Mouse (Mus musculus) liver, embryonic 11.5 days (tissue): ENCODE results near the gene Grwd1. TPM values are rescaled to one million over a fixed set of nuclear protein-coding genes. Genes with fewer than 3 reads are reported as not detected.
A peak's percentile ranks its signal among the peaks of the same experiment; 100 is the strongest.

Experiments used
- ATAC-seq: fragments of 200-750 bp; cut with Nextera tagmentation; replicated peaks from 2 replicates; pipeline ENCODE4 v1.8.0; 2017; ENCODE audit warnings: moderate number of reproducible peaks, mild to moderate bottlenecking, moderate TSS enrichment, moderate library complexity; ENCODE audit not compliant: low FRiP score
- DNase-seq: peaks from one replicate; pipeline ENCODE4 v3.0.0-alpha.2; 2017; ENCODE audit warnings: low spot score
- H3K27ac ChIP-seq: fragments of 300-500 bp; sonication (generic); 2 replicates; pipeline ENCODE4 v1.5.1; 2014; ENCODE audit warnings: mild to moderate bottlenecking, low read depth, low read length, control low read depth
- H3K27me3 ChIP-seq: fragments of 300-500 bp; sonication (generic); replicated peaks from 2 replicates; pipeline ENCODE4 v1.6.1; 2014; ENCODE audit warnings: low read length, mixed read lengths; ENCODE audit not compliant: control insufficient read depth, insufficient read depth
- H3K36me3 ChIP-seq: fragments of 300-500 bp; sonication (generic); 2 replicates; pipeline ENCODE4 v1.6.1; 2014; ENCODE audit warnings: mild to moderate bottlenecking, low read length, moderate library complexity, mixed read lengths; ENCODE audit not compliant: control insufficient read depth, insufficient read depth
- H3K4me1 ChIP-seq: fragments of 300-500 bp; sonication (generic); replicated peaks from 2 replicates; pipeline ENCODE4 v1.6.1; 2014; ENCODE audit warnings: low read length, mixed read lengths; ENCODE audit not compliant: control insufficient read depth, insufficient read depth
- H3K4me2 ChIP-seq: fragments of 300-500 bp; sonication (generic); 2 replicates; pipeline ENCODE4 v1.6.1; 2014; ENCODE audit warnings: mild to moderate bottlenecking, control low read depth, moderate library complexity
- H3K4me3 ChIP-seq: fragments of 300-500 bp; sonication (generic); 2 replicates; pipeline ENCODE4 v1.5.1; 2014; ENCODE audit warnings: low read depth, low read length, control low read depth
- H3K9ac ChIP-seq: fragments of 300-500 bp; sonication (generic); 2 replicates; pipeline ENCODE4 v1.6.1; 2014; ENCODE audit warnings: low read depth, low read length, control low read depth
- H3K9me3 ChIP-seq: fragments of 300-500 bp; sonication (generic); 2 replicates; pipeline ENCODE4 v1.6.1; 2016; ENCODE audit warnings: low read length, inconsistent platforms, mixed read lengths; ENCODE audit not compliant: control insufficient read depth
- WGBS: fragments of 180-500 bp; shearing (Covaris S2); extraction: QIAGEN DNeasy Blood & Tissue Kit; methylation state at CpG from one replicate; pipeline ENCODE4 v1.1.7; 2014; 5-methylcytosine and 5-hydroxymethylcytosine counted together
- polyA plus RNA-seq: library from polyadenylated mRNA; unstranded; fragments of >200 nt; fragmentation: Nextera tagmentation; extraction: Ambion mirVana; gene quantifications from 2 replicates; pipeline ENCODE4 v1.2.1, GENCODE M21; 2014

Grwd1 gene
- polyA plus RNA-seq, 1 experiment from 2014 or later, result 101 TPM

DNA sequence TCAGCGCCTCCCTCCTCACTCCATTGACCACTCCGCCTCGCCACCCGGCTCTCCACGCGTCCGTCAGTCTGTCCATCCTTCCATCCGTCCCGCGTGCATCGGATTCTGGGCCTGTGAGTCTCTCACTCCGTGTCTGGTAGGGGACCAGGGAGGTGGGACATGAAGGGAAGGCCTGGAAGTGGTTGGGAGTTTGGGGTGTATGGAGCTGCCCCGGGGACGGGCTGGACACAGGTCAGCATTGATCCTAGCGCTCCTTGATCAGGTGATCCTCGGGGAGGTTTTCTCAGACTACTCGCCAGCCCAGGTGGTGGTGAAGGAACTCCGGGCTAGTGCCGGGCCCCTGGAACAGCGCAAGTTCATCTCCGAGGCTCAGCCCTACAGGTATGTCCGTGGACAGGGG, 43.1 kb downstream of the Grwd1 start:
- H3K4me2 ChIP-seq, result peak overlapping the region; percentile 24; the same call in 1 of the 2 replicates
- H3K27ac ChIP-seq, result no peak overlapping the region
- DNase-seq (no peak), ATAC-seq (no peak)
- no peaks in the 10 kb centered on the region for H3K36me3 ChIP-seq
- H3K9me3 ChIP-seq, result no peaks in the 10 kb centered on the region
- 67% methylated on average over 22 of the region's 22 CpGs for WGBS
- no peak overlapping the region for H3K9ac ChIP-seq
- H3K4me1 ChIP-seq, result peaks cover 6% of the 10 kb centered on the region; the same call in 1 of the 2 replicates
- H3K27me3 ChIP-seq, result peaks cover 68% of the 10 kb centered on the region
- no peak overlapping the region for H3K4me3 ChIP-seq

DNA sequence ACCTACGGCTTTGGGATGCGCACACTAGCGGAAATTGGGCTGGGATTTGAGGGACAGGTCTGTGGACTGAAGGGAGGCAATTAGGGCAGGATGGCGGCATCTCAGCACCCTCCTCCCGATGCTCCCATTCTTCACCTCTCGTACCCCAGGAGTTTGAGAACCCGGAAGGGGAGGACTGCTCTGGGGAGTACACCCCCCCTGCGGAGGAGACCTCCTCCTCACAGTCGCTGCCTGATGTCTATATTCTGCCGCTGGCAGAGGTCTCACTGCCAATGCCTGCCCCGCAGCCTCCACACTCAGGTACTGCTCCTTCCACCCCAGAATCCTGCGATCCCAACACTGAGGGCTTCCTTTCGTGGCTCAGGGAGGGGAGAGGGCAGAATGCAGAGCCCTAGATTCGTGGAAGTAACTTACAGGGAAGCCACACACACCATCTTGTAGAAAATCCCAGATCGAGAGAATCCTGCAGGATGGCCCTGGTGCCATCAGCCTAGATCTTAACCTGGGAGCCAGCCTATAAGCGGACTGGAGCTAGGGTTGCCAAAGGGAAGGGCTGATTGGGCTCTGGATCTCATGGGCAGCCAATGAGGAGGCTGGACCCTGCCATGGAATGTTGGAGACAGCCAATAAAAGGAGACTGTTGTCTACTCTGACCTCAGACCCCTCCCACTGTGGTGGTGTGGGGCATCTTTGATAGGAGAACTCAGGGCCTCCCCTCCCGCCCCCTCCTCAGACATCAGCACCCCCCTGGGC, 43.9 kb downstream of the Grwd1 start:
- WGBS, result 8% methylated on average over 17 of the region's 17 CpGs
- peak; percentile 33; the same call in 1 of the 2 replicates for ATAC-seq
- no peak for DNase-seq
- H3K36me3 ChIP-seq, result no peaks in the 10 kb centered on the region
- no peaks in the 10 kb centered on the region for H3K9me3 ChIP-seq
- peaks cover 6% of the 10 kb centered on the region; the same call in 1 of the 2 replicates for H3K4me1 ChIP-seq
- H3K27ac ChIP-seq, result no peak overlapping the region
- H3K27me3 ChIP-seq, result peaks cover 60% of the 10 kb centered on the region
- peak overlapping the region; percentile 54 for H3K4me3 ChIP-seq
- H3K9ac ChIP-seq, result no peak overlapping the region
- peak overlapping the region; percentile 65 for H3K4me2 ChIP-seq

DNA sequence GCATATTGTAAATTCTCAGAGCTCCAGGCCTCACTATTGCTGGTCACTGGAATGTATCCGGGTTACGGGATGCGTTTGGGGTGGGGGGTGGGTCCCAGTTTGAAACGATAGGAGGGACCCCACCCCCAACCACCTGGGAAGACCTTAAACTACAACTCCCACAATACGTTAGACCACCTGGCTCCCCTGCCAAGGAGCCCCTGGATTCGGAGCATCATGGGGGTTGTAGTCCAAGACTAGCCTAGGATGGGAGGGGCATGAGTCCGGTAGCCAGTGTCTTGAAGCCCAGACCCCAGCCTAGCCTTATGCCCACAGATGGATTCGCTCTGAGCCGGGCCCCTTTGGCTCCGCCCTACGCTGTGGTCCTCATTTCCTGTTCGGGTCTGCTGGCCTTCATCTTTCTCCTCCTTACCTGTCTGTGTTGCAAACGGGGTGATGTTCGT, 44.6 kb downstream of the Grwd1 start:
- DNase-seq (peak; percentile 59), ATAC-seq (0 out of 2 replicates have a peak, but pooled peaks have one; percentile 35)
- Histone ChIP-seq H3K4me3 (peak overlapping the region; percentile 54), H3K9me3 (no peaks in the 10 kb centered on the region), H3K27ac (no peak overlapping the region), H3K4me1 (peaks cover 6% of the 10 kb centered on the region; the same call in 1 of the 2 replicates), H3K36me3 (no peaks in the 10 kb centered on the region), H3K9ac (no peak overlapping the region), H3K27me3 (peaks cover 58% of the 10 kb centered on the region), H3K4me2 (peak overlapping the region; percentile 65)
- WGBS, result 4% methylated on average over 14 of the region's 14 CpGs

DNA sequence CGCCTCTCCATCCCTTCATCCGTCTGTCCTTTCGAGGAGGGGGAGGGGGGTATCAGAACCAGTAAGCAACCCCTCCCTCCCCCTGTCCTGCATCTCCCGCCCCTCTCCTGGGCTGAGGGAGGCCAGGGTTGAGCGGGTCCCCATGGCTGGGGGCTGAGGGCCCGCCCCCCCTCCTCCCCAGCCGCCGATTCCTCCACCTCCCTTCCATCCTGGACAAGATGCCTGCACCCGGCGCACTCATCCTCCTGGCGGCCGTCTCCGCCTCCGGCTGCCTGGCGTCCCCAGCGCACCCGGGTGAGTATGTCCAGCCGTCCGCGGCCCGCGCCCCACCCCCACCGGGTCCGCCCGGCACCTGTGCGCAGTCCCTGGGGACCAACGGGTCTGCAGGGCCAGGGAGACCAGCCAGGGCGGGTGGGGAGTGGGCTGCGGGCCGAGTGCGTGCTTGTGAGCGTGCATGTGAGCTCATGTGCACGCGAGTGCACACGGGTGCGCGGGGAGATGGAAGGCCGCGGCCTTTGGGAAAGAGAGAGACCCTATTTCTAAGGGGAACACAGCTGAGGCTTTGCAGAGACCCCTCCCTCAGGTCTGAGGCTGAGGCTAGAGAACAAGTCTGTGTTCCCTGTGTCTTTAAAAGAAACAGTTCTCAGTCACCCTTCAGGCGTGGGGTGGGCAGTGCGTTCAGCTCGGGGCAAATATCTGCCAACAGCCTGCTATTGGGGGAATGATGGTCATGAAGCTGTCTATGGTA, 45.2 kb downstream of the Grwd1 start:
- Histone ChIP-seq H3K36me3 (no peaks in the 10 kb centered on the region), H3K4me2 (peak overlapping the region; percentile 65), H3K4me1 (peaks cover 6% of the 10 kb centered on the region; the same call in 1 of the 2 replicates), H3K9ac (peak overlapping the region; percentile 5; the same call in 1 of the 2 replicates), H3K4me3 (peak overlapping the region; percentile 54), H3K9me3 (no peaks in the 10 kb centered on the region), H3K27ac (no peak overlapping the region), H3K27me3 (peaks cover 58% of the 10 kb centered on the region)
- DNase-seq (no peak), ATAC-seq (0 out of 2 replicates have a peak, but pooled peaks have one; percentile 31)
- WGBS, result 3% methylated on average over 38 of the region's 42 CpGs

DNA sequence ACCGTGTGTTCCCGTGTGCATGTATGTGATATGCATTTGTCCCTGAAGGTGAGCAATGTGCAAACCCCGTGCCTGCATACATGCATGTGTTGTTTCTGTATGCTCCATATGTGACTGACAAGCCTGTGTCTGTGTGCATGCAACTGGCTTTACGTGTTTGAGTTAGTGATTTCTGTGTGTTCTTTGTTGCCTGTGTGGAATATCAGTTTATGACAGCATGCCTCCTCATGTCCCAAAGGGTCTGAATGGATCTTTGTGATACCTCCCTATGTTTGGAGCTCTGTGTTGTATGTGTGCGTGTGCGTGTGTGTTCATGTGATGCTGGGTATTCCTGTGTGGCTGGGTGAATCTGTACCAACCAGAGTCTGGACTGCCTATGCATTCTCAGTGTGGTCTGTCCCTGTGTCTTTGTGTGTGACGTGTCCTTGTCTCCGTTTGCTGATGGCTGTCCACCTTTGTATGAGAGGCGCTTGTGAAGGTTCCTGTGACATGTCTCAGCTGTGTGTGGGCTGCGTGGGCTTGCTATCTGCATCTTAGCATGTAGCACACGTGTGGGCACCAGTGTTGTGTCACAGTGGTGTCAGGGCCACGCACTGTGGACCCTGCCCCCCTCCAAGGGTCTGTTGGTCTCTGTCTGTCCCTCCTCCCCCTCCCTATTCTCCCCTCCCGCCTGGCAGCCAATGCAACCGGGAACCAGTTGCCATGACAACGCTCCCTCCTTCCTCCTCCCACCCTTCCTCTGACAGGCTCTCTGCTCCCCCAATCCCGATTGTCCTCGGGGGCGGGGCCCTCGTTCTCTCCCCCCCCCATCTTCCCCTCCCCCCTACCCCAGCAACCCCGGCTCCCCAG, 46.0 kb downstream of the Grwd1 start, which contains the start of gene Sult2b1:
TSS of gene Sult2b1 (minus strand) at position 146 of the 849 bp plus-strand sequence.
- no peaks in the 10 kb centered on the region for H3K36me3 ChIP-seq
- H3K27ac ChIP-seq, result no peak within 1 kb of the TSS
- WGBS, result 23% methylated on average over 20 of the region's 20 CpGs
- peaks cover 6% of the 10 kb centered on the region; the same call in 1 of the 2 replicates for H3K4me1 ChIP-seq
- no peaks in the 10 kb centered on the region for H3K9me3 ChIP-seq
- H3K4me3 ChIP-seq, result peak within 1 kb of the TSS; percentile 60
- DNase-seq (no peak), ATAC-seq (0 out of 2 replicates have a peak, but pooled peaks have one; percentile 4)
- H3K4me2 ChIP-seq, result peak within 1 kb of the TSS; percentile 86
- peaks cover 54% of the 10 kb centered on the region for H3K27me3 ChIP-seq
- H3K9ac ChIP-seq, result peak within 1 kb of the TSS; percentile 64

DNA sequence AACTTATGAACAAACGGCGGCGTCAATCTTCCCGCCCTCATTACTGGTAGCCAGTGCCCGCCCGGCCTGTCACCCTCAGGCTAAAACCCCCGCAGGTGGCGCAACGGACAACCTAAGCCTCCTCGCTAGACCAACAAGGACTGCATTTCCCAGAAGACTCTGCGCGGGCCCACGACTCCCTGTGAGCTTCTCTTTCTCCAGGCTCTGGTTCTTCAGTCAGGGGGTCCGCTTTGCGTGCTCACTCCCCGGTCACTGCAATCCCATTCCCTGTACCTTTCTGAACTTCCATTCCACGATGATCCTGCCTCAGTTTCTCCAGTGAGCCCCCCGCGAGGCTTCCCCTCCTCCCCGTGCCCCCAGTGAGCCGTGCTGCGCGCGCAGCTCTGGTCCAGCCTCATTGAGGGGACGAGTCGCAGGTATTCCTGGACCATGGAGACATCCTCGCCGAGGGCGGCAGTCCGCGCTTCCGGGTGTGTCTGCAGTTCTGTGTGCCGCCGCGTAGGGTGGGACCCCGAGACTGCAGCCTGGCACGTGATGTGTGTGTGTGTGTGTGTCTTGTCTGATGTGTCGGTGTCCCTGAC, 47.1 kb downstream of the Grwd1 start, which contains the start of gene Lmtk3:
TSS of gene Lmtk3 (plus strand) at position 228 of the 581 bp plus-strand sequence.
- Histone ChIP-seq H3K4me2 (peak within 1 kb of the TSS; percentile 86), H3K4me3 (peak within 1 kb of the TSS; percentile 60), H3K36me3 (no peaks in the 10 kb centered on the region), H3K27me3 (peaks cover 58% of the 10 kb centered on the region), H3K9me3 (no peaks in the 10 kb centered on the region), H3K9ac (peak within 1 kb of the TSS; percentile 64), H3K27ac (no peak within 1 kb of the TSS), H3K4me1 (peaks cover 10% of the 10 kb centered on the region; the same call in 1 of the 2 replicates)
- WGBS, result 2% methylated on average over 38 of the region's 38 CpGs
- peak; percentile 53; the same call in 1 of the 2 replicates for ATAC-seq
- peak; percentile 78 for DNase-seq

DNA sequence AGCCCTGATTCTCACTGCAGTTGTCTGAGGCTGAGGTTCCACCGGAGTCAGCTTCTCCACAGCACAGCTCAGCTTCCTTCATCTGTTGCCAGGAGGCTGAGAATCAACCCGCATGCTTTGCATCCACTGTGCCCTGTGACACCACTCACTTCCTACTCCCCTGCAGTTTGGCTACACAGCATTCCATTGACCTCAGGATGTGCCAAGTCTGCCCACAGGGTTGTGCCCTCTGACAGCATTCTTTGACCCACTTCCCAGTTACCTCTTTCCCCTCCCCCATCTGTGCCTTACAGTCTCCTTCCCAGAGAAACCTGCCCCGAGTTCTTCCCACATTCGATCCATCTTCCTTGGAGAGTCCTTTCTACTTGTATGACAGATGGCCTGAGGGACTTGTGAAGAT, 48.5 kb downstream of the Grwd1 start:
- Histone ChIP-seq H3K27me3 (peaks cover 48% of the 10 kb centered on the region), H3K9me3 (no peaks in the 10 kb centered on the region), H3K4me3 (no peak overlapping the region), H3K36me3 (no peaks in the 10 kb centered on the region), H3K4me1 (peaks cover 10% of the 10 kb centered on the region; the same call in 1 of the 2 replicates), H3K27ac (no peak overlapping the region), H3K9ac (no peak overlapping the region), H3K4me2 (no peak overlapping the region)
- 75% methylated on average over 4 of the region's 4 CpGs for WGBS
- no peak for ATAC-seq
- no peak for DNase-seq
